Mouse (Mus musculus) common myeloid progenitor, adult 5-6 weeks (primary cell): ENCODE measurements around the gene Olfr463. TPM values are rescaled to one million over a fixed set of nuclear protein-coding genes. Genes with fewer than 3 reads are reported as not detected.

Source experiments
- ATAC-seq: replicated peaks from 2 replicates; pipeline ENCODE4 v1.8.0; 2016; ENCODE audit warnings: low read depth, mild to moderate bottlenecking, moderate TSS enrichment, inconsistent platforms; ENCODE audit not compliant: poor library complexity, severe bottlenecking
- total RNA-seq: library from RNA; stranded (forward); fragments of 200-1000, 187-1606 nt; gene quantifications from 2 replicates; pipeline ENCODE4 v1.2.3, GENCODE M21; 2017

Gene Olfr463
- total RNA-seq, 1 experiment from 2014 or later: not detected

GRCm38 (mm10) chr11:87852690-87853596 is 44.2 kb downstream of the Olfr463 start, which contains the start of gene Mks1:
Gene Mks1 (plus strand): TSS chr11:87853215.
- peak; percentile 97 for ATAC-seq

DNA sequence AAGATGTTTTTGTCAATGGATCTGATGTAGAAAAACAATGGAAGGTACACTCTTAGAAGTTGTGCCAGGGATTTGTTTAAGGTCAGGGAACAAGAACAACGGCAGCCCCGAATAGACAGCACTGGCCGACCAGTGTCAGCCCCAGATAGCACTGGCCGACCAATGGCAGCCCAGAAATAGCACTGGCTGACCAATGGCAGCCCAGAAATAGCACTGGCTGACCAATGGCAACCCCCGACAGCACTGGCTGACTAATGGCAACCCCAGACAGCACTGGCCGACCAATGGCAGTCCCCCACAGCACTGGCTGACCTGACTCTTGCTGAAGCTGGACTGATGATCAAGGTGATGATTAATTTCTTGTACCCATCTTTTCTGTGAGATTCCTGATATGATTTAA is 49.3 kb downstream of the Olfr463 start:
- no peak for ATAC-seq

- ATAC-seq: no peak
Measured at GRCm38 (mm10) chr11:87846968-87847600, 50.1 kb downstream of the Olfr463 start.

Other genes with a start within 250 kb of the Olfr463 start
- 0.10 and 0.27 TPM in 2 replicates for gene Rnf43, start 234.7 kb downstream of the Olfr463 start, total RNA-seq
- gene Supt4a, start 159.8 kb downstream of the Olfr463 start, total RNA-seq: 68.7 and 71.2 TPM in 2 replicates
- 8.4 and 12.0 TPM in 2 replicates for gene Tspoap1, start 136.8 kb downstream of the Olfr463 start, total RNA-seq
- 1,506 and 1,797 TPM in 2 replicates for gene Mpo, start 103.8 kb downstream of the Olfr463 start, total RNA-seq
- gene Lpo, start 69.1 kb downstream of the Olfr463 start, total RNA-seq: not detected in 2 replicates
- 3.9 and 5.3 TPM in 2 replicates for gene Mks1, start 44.2 kb downstream of the Olfr463 start, total RNA-seq
- gene Epx, start 21.9 kb downstream of the Olfr463 start, total RNA-seq: 0.73 and 1.8 TPM in 2 replicates
- not detected in 2 replicates for gene Olfr462, start 5.1 kb downstream of the Olfr463 start, total RNA-seq
- not detected in 2 replicates for gene Olfr464, start 23.6 kb upstream of the Olfr463 start, total RNA-seq
- gene Dynll2, start 90.1 kb upstream of the Olfr463 start, total RNA-seq: 20.2 and 24.9 TPM in 2 replicates
- 612 and 668 TPM in 2 replicates for gene Srsf1, start 150.0 kb upstream of the Olfr463 start, total RNA-seq
- gene Vezf1, start 170.9 kb upstream of the Olfr463 start, total RNA-seq: 33.8 and 42.6 TPM in 2 replicates
- gene Cuedc1, start 200.7 kb upstream of the Olfr463 start, total RNA-seq: 3.3 and 4.2 TPM in 2 replicates